Mouse (Mus musculus) adipose tissue, adult 10 weeks (tissue): ENCODE results near the gene B9d2. TPM values are rescaled to one million over a fixed set of nuclear protein-coding genes. Genes with fewer than 3 reads are reported as not detected.

Source experiments
- polyA plus RNA-seq: library from polyadenylated mRNA; stranded (reverse); fragments of 350-450 nt; fragmentation: Illumina TruSeq; extraction: RNeasy Lipid Tissue Mini Kit (QIAGEN cat#74804); gene quantifications from one replicate; pipeline ENCODE4 v1.2.3, GENCODE M21; 2014; ENCODE audit warnings: low read depth, low replicate concordance

B9d2 gene
- polyA plus RNA-seq = 18.2 TPM

DNA sequence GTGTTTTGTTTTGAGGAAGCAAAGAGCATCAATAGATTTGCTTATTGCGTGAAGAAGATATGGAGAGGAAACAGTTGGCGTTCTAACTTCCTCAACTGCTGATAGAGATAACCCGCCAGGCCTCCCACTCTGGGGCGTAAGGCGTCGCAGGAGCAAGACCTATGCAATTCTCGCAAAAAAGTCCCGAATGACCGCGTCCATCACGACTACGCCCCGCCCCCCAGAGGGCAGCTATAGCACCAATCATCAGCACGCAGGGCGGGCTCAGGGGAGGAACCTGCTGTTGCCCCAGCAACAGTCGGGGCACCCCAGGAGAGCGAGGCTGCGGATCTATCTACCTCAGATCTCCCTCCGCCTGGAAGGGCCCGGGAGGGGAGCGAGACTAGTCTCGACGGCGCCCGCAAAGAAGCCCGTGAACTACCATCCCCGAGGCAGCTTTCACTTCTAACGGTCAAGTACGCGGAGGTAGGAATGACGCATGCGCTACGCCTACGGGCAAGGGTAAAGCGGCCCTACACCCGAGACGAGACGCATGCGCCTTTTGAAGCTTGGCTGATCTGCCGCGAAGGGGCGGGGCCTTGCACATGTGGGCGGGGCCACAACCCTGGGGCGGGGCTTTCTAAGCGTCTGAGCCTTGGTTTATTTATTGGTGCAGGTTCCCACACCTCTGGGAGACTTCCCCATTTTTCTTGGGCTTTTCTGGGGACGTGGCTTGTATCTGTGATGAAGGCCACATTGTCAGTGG lies at the start of gene B9d2:
Gene B9d2, plus strand, starts transcription at position 267 of the 745 bp plus-strand sequence.

GRCm38 (mm10) chr7:25658657-25659472 lies 21.7 kb upstream of the B9d2 start, which contains the start of the genes Bckdha and Exosc5:
Gene Bckdha, minus strand, starts transcription at chr7:25658981.
Gene Exosc5, plus strand, starts transcription at chr7:25659164.

GRCm38 (mm10) chr7:25674719-25675300 lies 5.8 kb upstream of the B9d2 start, which contains the start of gene Tmem91:
Gene Tmem91, minus strand, starts transcription at chr7:25675166.

GRCm38 (mm10) chr7:25686680-25687531 lies 6.3 kb downstream of the B9d2 start, which contains the start of gene Tgfb1:
Gene Tgfb1, plus strand, starts transcription at chr7:25687002.

DNA sequence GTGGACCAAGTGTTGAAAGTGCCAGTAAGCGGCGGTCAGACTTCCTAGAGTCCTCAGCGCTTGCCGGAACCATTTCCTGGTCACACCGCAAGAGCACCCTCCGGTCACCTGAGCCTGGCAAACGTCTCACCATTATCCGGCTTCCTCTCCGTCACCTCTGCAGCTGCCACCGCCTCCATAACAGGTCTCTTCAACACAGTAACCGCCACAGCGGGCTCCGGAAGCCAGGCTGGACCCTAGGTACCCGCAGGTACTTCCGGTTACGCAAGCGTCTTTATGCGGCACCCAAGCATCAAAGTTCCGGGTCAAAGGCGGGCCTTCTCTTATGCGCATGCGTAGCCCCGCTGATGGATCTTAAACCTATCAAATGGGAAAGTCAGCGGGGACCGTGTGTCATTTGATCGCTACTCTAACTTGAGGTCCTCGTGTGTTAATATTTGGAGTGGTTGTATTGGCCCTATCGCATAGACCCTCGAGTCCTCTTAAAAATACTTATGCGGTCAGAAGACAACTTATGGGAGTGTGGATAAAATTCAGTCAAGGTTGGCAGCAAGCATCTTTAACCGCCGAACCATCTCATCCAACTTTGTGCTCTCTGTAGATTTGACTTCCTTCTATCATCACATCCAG lies 38.3 kb downstream of the B9d2 start, which contains the start of gene Ccdc97:
Gene Ccdc97, minus strand, starts transcription at position 301 of the 630 bp plus-strand sequence.

Other genes with a start within 250 kb of the B9d2 start
- 10.2 TPM for gene Ceacam1, start 203.2 kb upstream of the B9d2 start, polyA plus RNA-seq
- 1.3 TPM for gene Ceacam2, start 140.9 kb upstream of the B9d2 start, polyA plus RNA-seq
- gene Erich4, start 64.9 kb upstream of the B9d2 start, polyA plus RNA-seq = 2.2 TPM
- 31.3 TPM for gene Dmac2, start 61.4 kb upstream of the B9d2 start, polyA plus RNA-seq
- gene B3gnt8, start 54.1 kb upstream of the B9d2 start, polyA plus RNA-seq = 6.2 TPM
- 101 TPM for gene Bckdha, start 21.8 kb upstream of the B9d2 start, polyA plus RNA-seq
- gene Exosc5, start 21.6 kb upstream of the B9d2 start, polyA plus RNA-seq = 43.5 TPM
- 3.0 TPM for gene Tmem91, start 5.6 kb upstream of the B9d2 start, polyA plus RNA-seq
- gene Tgfb1, start 6.2 kb downstream of the B9d2 start, polyA plus RNA-seq = 42.2 TPM
- gene Ccdc97, start 38.3 kb downstream of the B9d2 start, polyA plus RNA-seq = 36.5 TPM
- 94.4 TPM for gene Hnrnpul1, start 74.0 kb downstream of the B9d2 start, polyA plus RNA-seq
- 59.2 TPM for gene Axl, start 107.9 kb downstream of the B9d2 start, polyA plus RNA-seq
- gene Cyp2s1, start 136.1 kb downstream of the B9d2 start, polyA plus RNA-seq = 4.4 TPM
- 0.62 TPM for gene Cyp2b10, start 216.8 kb downstream of the B9d2 start, polyA plus RNA-seq